Mouse (Mus musculus): ENCODE measurements around the gene A830031A19Rik.

The A830031A19Rik gene

GRCm38 (mm10) chr11:24095656-24096353 lies 21.0 kb upstream of the A830031A19Rik start:
- no peak for DNase-seq

- DNase-seq = no peak
Measured at GRCm38 (mm10) chr11:24095236-24095635, 20.4 kb upstream of the A830031A19Rik start.

GRCm38 (mm10) chr11:24094086-24094487 lies 19.2 kb upstream of the A830031A19Rik start:
- no peak for DNase-seq

GRCm38 (mm10) chr11:24092618-24093017 lies 17.8 kb upstream of the A830031A19Rik start:
- no peak for DNase-seq

GRCm38 (mm10) chr11:24091393-24092080 lies 16.7 kb upstream of the A830031A19Rik start:
- no peak for DNase-seq

GRCm38 (mm10) chr11:24090443-24090842 lies 15.6 kb upstream of the A830031A19Rik start:
- no peak for DNase-seq

- no peak for DNase-seq
Measured at GRCm38 (mm10) chr11:24087069-24087468, 12.2 kb upstream of the A830031A19Rik start.

- no peak for DNase-seq
Measured at GRCm38 (mm10) chr11:24085986-24086385, 11.1 kb upstream of the A830031A19Rik start.

- DNase-seq = no peak
Measured at GRCm38 (mm10) chr11:24084590-24084989, 9.7 kb upstream of the A830031A19Rik start.

- no peak for DNase-seq
Measured at GRCm38 (mm10) chr11:24084077-24084476, 9.2 kb upstream of the A830031A19Rik start.

GRCm38 (mm10) chr11:24083423-24083822 lies 8.6 kb upstream of the A830031A19Rik start:
- no peak for DNase-seq

GRCm38 (mm10) chr11:24083076-24083405 lies 8.2 kb upstream of the A830031A19Rik start:
- DNase-seq = no peak

- DNase-seq = no peak
Measured at GRCm38 (mm10) chr11:24082385-24083075, 7.7 kb upstream of the A830031A19Rik start.

- DNase-seq = no peak
Measured at GRCm38 (mm10) chr11:24081687-24082384, 7.0 kb upstream of the A830031A19Rik start.

GRCm38 (mm10) chr11:24081016-24081686 lies 6.3 kb upstream of the A830031A19Rik start:
- peak; percentile 59 for DNase-seq

GRCm38 (mm10) chr11:24080541-24080940 lies 5.7 kb upstream of the A830031A19Rik start:
- peak; percentile 76 for DNase-seq

GRCm38 (mm10) chr11:24079392-24080391 lies 4.8 kb upstream of the A830031A19Rik start:
- DNase-seq = peak; percentile 57

- DNase-seq = no peak
Measured at GRCm38 (mm10) chr11:24078706-24079316, 4.0 kb upstream of the A830031A19Rik start.

- no peak for DNase-seq
Measured at GRCm38 (mm10) chr11:24077795-24078705, 3.2 kb upstream of the A830031A19Rik start, which contains the start of gene Bcl11a. Gene Bcl11a, plus strand, starts transcription at chr11:24078056.

Data from right cerebral cortex, postnatal 14 days (tissue).